Mouse (Mus musculus) kidney, embryonic 16.5 days (tissue): ENCODE measurements at regions not wholly inside any gene's neighbourhood (a gene's known extent, or its start where the extent isn't known, plus 50 kb on each side); places are given as distances from the start of the nearest gene placed in this dataset.

ENCODE experiments used
- ATAC-seq: fragments of 200-750 bp; cut with Nextera tagmentation; 2 replicates; pipeline ENCODE4 v1.8.0; 2017; ENCODE audit warnings: moderate TSS enrichment; ENCODE audit not compliant: low FRiP score, low TSS enrichment
- H3K27ac ChIP-seq: fragments of 300-500 bp; sonication (generic); 2 replicates; pipeline ENCODE4 v1.5.1; 2014; ENCODE audit warnings: low read length
- H3K27me3 ChIP-seq: fragments of 300-500 bp; sonication (generic); 2 replicates; pipeline ENCODE4 v1.6.1; 2014; ENCODE audit warnings: low read length, control low read depth, mixed read lengths; ENCODE audit not compliant: insufficient read depth
- H3K36me3 ChIP-seq: fragments of 300-500 bp; sonication (generic); 2 replicates; pipeline ENCODE4 v1.6.1; 2014; ENCODE audit warnings: low read length, control low read depth, mixed read lengths; ENCODE audit not compliant: insufficient read depth
- H3K4me1 ChIP-seq: fragments of 300-500 bp; sonication (generic); 2 replicates; pipeline ENCODE4 v1.6.1; 2014; ENCODE audit warnings: low read length, control low read depth, mixed read lengths; ENCODE audit not compliant: insufficient read depth
- H3K4me2 ChIP-seq: fragments of 300-500 bp; sonication (generic); replicated peaks from 2 replicates; pipeline ENCODE4 v1.6.1; 2014; ENCODE audit warnings: low read depth, low read length
- H3K4me3 ChIP-seq: fragments of 300-500 bp; sonication (generic); 2 replicates; pipeline ENCODE4 v1.5.1; 2014; ENCODE audit warnings: mild to moderate bottlenecking, low read length
- H3K9ac ChIP-seq: fragments of 300-500 bp; sonication (generic); replicated peaks from 2 replicates; pipeline ENCODE4 v1.6.1; 2014; ENCODE audit warnings: low read length
- H3K9me3 ChIP-seq: fragments of 300-500 bp; sonication (generic); 2 replicates; pipeline ENCODE4 v1.6.1; 2016; ENCODE audit warnings: low read length, control low read depth
- WGBS: fragments of 180-500 bp; shearing (Covaris S2); extraction: QIAGEN DNeasy Blood & Tissue Kit; methylation state at CpG from one replicate; pipeline ENCODE4 v1.1.7; 2014; 5-methylcytosine and 5-hydroxymethylcytosine counted together

DNA sequence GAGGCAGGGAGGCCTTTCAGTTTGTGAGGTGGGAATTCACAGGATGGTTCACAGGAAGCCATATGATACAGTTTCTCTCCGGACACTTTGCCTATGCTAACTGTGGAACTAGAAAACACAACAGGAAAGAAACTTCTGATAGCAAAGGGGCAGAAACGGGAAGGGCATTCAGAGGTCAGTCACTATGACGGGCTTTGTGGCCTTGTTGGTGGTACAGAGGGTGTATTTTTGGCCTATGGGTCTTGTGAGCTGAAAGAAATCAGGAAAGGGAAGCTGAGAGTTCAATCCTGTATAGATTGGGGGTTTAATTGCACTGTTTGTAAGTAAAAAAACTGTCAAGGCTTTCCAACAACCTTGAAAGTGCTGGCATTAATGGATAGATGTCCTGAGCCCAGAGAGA is 56.5 kb upstream of the Bmp2 start:
- Histone ChIP-seq H3K36me3 (no peaks in the 10 kb centered on the region), H3K4me2 (no peak overlapping the region), H3K27ac (0 out of 2 replicates have a peak overlapping the region, but pooled peaks have one; percentile 9), H3K9ac (no peak overlapping the region), H3K27me3 (no peaks in the 10 kb centered on the region), H3K4me3 (no peak overlapping the region), H3K4me1 (0 out of 2 replicates have a peak, but pooled peaks cover 8% of the 10 kb centered on the region), H3K9me3 (peaks cover 2% of the 10 kb centered on the region; the same call in 1 of the 2 replicates)
- no peak for ATAC-seq
- WGBS, result 70% methylated on average over 3 of the region's 3 CpGs

DNA sequence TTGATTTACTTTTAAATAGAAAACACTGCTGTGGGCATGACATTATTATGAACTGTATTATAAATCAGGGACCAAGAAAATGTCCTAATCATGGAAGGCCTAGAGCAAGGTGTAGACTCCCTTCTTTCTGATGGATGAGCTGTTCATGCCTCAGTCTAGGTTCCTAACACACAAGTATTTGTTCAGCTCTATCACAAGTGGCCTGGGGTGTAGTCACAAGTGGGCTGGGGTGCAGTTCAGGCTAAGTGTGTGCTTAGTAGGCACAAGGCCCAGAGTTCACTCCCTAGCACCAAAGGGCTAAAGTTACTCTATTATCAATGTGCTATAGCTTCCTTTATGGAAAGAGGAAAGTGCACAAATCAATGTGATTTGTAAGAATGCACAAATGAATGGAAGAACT is 55.6 kb upstream of the Bmp2 start:
- no peak overlapping the region for H3K9ac ChIP-seq
- no peak overlapping the region for H3K27ac ChIP-seq
- H3K27me3 ChIP-seq, result no peaks in the 10 kb centered on the region
- no peak for ATAC-seq
- no peaks in the 10 kb centered on the region for H3K9me3 ChIP-seq
- H3K4me3 ChIP-seq, result no peak overlapping the region
- no peaks in the 10 kb centered on the region for H3K36me3 ChIP-seq
- H3K4me1 ChIP-seq, result 0 out of 2 replicates have a peak, but pooled peaks cover 8% of the 10 kb centered on the region
- H3K4me2 ChIP-seq, result no peak overlapping the region

DNA sequence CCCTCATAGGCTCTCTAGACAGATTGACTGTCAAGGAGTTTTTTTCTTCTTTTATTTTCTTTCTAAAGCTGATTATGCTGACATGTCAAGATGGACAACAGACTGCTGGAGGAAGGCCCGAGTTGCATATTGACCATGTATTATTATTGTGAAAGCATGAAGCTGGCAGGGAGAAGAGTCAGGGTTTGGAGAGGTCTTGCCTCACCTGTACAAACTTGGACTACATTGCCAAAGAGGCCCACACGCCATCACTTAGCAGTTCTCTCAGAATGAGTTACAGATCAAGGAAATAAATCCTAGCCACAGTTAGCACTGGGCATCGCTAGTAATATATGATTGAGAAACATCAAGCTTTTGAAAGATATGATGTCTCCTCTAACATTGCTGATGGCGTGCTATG is 54.9 kb upstream of the Bmp2 start:
- Histone ChIP-seq H3K9ac (no peak overlapping the region), H3K4me3 (no peak overlapping the region), H3K36me3 (no peaks in the 10 kb centered on the region), H3K27ac (no peak overlapping the region), H3K4me2 (no peak overlapping the region), H3K27me3 (no peaks in the 10 kb centered on the region), H3K9me3 (no peaks in the 10 kb centered on the region), H3K4me1 (0 out of 2 replicates have a peak, but pooled peaks cover 8% of the 10 kb centered on the region)
- no peak for ATAC-seq
- WGBS, result 88% methylated on average over 4 of the region's 4 CpGs

DNA sequence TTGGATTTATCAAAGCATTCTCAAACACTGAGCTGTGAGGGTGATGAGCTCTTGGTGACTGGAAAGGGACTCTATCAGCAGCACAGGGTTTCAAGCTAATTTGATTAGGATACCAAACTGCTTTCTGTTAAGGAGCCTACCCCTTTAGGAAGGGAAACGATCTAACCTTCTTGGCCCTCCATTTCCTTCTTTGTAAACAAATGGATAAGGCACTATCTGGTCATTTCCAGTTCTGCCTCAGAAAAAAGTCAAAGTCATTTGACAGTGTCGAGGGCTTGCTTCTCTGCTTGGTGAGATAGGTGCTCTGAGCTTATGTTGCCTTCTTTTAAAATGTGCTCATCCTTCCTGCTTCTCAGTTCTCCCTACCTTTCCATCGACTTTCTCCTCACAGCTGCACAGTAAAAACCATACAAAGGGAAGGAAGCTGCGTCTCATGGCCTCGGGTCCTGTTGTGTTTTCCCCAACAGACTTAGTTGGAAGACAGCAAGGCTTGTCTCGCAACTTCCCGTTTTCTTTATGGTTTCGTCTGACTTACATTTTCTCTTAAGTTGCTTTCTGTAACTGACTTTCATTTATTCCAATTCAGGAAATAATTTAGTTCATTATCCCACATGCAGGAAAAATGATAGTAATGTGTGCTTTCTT is 54.3 kb upstream of the Bmp2 start:
- Histone ChIP-seq H3K4me1 (0 out of 2 replicates have a peak, but pooled peaks cover 8% of the 10 kb centered on the region), H3K9ac (no peak overlapping the region), H3K9me3 (no peaks in the 10 kb centered on the region), H3K4me2 (no peak overlapping the region), H3K4me3 (no peak overlapping the region), H3K27me3 (no peaks in the 10 kb centered on the region), H3K36me3 (no peaks in the 10 kb centered on the region), H3K27ac (no peak overlapping the region)
- 78% methylated on average over 8 of the region's 8 CpGs for WGBS
- no peak for ATAC-seq

DNA sequence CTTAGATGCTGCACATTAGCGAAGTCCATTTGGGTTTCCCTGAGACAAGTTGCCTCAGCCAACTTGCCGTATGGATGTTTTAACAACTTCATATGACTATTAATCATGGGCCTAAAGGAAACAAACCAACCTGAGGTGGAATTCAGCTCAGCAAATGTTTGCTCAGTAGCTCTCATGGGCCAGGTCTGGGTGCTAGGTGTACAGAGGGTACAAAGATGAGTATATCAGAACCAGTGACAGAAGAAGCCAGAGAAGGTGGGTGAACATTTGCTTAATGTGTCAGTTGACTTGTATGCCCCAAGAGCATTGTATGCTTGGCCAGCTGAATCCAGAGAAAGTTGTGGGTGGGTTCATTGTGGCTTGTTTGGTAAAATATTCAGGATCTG is 53.8 kb upstream of the Bmp2 start:
- 0 out of 2 replicates have a peak, but pooled peaks cover 8% of the 10 kb centered on the region for H3K4me1 ChIP-seq
- no peaks in the 10 kb centered on the region for H3K9me3 ChIP-seq
- no peaks in the 10 kb centered on the region for H3K27me3 ChIP-seq
- H3K27ac ChIP-seq, result no peak overlapping the region
- ATAC-seq, result no peak
- 57% methylated on average over 2 of the region's 2 CpGs for WGBS
- no peak overlapping the region for H3K9ac ChIP-seq
- H3K4me3 ChIP-seq, result no peak overlapping the region
- no peak overlapping the region for H3K4me2 ChIP-seq
- H3K36me3 ChIP-seq, result no peaks in the 10 kb centered on the region

DNA sequence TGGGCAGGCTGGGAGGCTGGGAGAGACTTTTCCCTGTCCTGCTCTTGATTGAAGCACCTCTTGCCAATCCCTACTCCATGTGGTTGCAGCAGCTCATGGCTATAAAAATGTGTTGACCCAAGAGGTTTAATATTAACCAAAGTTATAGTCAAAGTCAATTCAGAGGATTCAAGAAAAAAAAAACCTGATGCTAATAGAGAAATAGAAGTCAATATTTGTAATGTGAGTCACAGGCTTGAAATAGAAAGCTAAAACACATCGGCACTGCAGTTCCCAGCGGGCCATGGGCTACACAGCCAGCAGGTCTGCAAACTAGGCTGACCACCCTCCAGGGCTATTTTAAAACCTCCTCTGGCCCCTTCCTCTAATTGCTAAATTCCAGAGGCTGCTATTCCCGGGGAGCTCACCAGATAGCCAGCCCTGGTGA is 53.2 kb upstream of the Bmp2 start:
- ATAC-seq, result no peak

DNA sequence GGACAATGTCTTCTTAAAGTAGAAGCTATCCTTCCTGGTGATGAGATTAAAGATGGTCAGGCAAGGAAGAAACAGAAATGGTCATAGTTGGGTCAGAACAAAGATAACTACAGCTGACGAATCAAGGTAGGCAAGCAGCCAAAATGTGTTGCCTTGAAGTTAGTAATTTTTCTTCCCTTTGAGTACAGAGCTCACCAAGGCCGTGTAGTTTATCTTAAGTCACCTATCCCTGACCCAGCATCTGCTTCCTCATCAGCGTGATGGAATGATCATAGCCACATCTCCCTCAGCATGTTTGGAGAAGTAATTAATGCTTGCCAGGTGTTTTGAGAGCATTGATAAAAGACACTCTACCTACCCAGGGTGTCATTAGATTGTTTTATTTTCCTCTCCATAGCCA is 52.1 kb upstream of the Bmp2 start:
- no peak overlapping the region for H3K27ac ChIP-seq

More for the DNA sequence above, 53.2 kb upstream of the Bmp2 start:
- H3K36me3 ChIP-seq, result no peaks in the 10 kb centered on the region
- no peak overlapping the region for H3K27ac ChIP-seq
- H3K4me3 ChIP-seq, result no peak overlapping the region
- WGBS, result 60% methylated on average over 3 of the region's 3 CpGs
- H3K4me2 ChIP-seq, result no peak overlapping the region
- 0 out of 2 replicates have a peak, but pooled peaks cover 8% of the 10 kb centered on the region for H3K4me1 ChIP-seq
- no peaks in the 10 kb centered on the region for H3K27me3 ChIP-seq
- H3K9me3 ChIP-seq, result no peaks in the 10 kb centered on the region
- no peak overlapping the region for H3K9ac ChIP-seq

More for the DNA sequence above, 52.1 kb upstream of the Bmp2 start:
- ATAC-seq, result no peak
- Histone ChIP-seq H3K9ac (no peak overlapping the region), H3K4me2 (no peak overlapping the region), H3K36me3 (no peaks in the 10 kb centered on the region), H3K9me3 (no peaks in the 10 kb centered on the region), H3K4me3 (no peak overlapping the region), H3K4me1 (0 out of 2 replicates have a peak, but pooled peaks cover 8% of the 10 kb centered on the region), H3K27me3 (no peaks in the 10 kb centered on the region)
- 45% methylated on average over 3 of the region's 3 CpGs for WGBS
